Mouse (Mus musculus): Measurements from ENCODE around the gene Gm38394. TPM values are rescaled to one million over a fixed set of nuclear protein-coding genes. Genes with fewer than 3 reads are reported as not detected.

The Gm38394 gene
- polyA plus RNA-seq, 1 experiment from 2014 or later = 3.5 TPM

DNA sequence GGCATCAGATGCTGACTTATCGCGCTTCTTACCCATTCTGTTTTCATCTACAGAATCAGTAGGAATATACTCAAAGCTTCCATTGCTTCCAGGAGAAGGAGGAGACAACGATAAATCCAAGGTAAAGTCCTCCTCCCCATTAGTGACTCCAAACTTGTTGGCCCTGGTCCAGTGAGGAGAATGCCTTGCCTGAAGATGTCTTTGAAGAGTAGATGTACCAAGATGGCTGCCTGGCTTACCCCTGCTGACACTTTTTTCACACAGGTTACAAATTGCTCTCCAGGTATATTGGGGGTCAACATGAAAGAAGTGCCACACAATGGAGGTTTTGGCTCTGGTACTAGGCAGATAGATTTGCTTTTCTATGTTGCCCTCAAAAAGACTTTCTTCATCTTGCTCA lies 2.2 kb downstream of the Gm38394 start:
- H3K9me3 ChIP-seq (replicated peaks; ENCODE audit: low read length) = no peaks in the 10 kb centered on the region
- H3K4me1 ChIP-seq (replicated peaks; ENCODE audit: insufficient read depth, low read length) = peaks cover 34% of the 10 kb centered on the region; the same call in 1 of the 2 replicates
- H3K4me2 ChIP-seq (ENCODE audit: low read length) = no peak overlapping the region
- 89% methylated on average over 3 of the region's 3 CpGs for WGBS
- H3K9ac ChIP-seq (ENCODE audit: low read depth, low read length) = no peak overlapping the region
- H3K27ac ChIP-seq = no peak overlapping the region
- peaks cover 15% of the 10 kb centered on the region; the same call in 1 of the 2 replicates for H3K36me3 ChIP-seq (ENCODE audit: insufficient read depth, low read length)
- DNase-seq (ENCODE audit: low spot score) (no peak), ATAC-seq (replicated peaks; ENCODE audit: low FRiP score, low read depth) (no peak)
- no peak for TF ChIP-seq CTCF (IDR thresholded peaks at IDR 0.05; ENCODE audit: low read depth)
- H3K4me3 ChIP-seq (replicated peaks; ENCODE audit: low read depth, low read length) = no peak overlapping the region
- H3K27me3 ChIP-seq (ENCODE audit: insufficient read depth, low read length) = no peaks in the 10 kb centered on the region

DNA sequence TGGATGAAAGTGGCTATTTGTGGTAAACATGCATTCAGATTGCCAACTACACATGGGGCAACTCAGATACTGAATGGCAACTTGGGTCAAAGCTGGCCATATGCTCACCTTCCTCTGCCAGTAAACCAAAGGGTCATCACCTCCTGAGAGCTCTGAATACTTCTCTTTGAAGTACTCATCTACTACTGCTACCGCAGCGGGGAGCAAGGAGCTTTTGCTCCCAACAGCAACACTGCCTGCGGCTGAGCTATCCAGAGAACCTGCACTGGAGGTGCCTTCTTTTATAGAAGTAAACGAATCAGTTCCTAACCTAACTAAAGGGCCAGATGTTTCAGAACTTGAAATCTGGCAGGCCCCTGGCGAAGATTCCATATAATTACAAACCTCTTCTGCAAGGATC lies 4.3 kb downstream of the Gm38394 start:
- peaks cover 15% of the 10 kb centered on the region; the same call in 1 of the 2 replicates for H3K36me3 ChIP-seq (ENCODE audit: insufficient read depth, low read length)
- H3K9ac ChIP-seq (ENCODE audit: low read depth, low read length) = no peak overlapping the region
- ATAC-seq (replicated peaks; ENCODE audit: low FRiP score, low read depth) = no peak
- H3K4me1 ChIP-seq (replicated peaks; ENCODE audit: insufficient read depth, low read length) = peaks cover 34% of the 10 kb centered on the region; the same call in 1 of the 2 replicates
- no peak for DNase-seq (ENCODE audit: low spot score)
- peak overlapping the region; percentile 4; the same call in 1 of the 2 replicates for H3K4me2 ChIP-seq (ENCODE audit: low read length)
- H3K27ac ChIP-seq = no peak overlapping the region
- H3K27me3 ChIP-seq (ENCODE audit: insufficient read depth, low read length) = no peaks in the 10 kb centered on the region
- no peaks in the 10 kb centered on the region for H3K9me3 ChIP-seq (replicated peaks; ENCODE audit: low read length)
- no peak for TF ChIP-seq CTCF (IDR thresholded peaks at IDR 0.05; ENCODE audit: low read depth)
- H3K4me3 ChIP-seq (replicated peaks; ENCODE audit: low read depth, low read length) = no peak overlapping the region
- WGBS = 31% methylated on average over 5 of the region's 5 CpGs

DNA sequence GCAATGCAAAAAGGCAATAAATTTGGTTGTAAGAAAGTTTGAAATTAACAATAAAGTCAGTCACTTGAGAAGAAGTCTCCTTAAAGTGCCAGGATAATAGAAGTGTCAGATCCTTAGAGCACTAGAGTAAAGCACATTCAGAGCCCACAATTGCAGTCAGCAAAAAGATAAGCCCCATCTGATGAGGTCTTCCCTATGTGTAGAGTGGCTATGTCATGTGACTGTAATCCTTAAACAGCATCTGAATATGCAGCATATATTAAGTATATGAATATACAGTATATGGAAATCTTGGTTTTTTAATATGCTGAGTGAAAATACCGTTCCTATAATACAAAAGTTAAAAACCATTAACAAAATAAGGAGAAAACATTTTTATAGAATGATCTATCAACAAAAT lies 8.1 kb downstream of the Gm38394 start:
- no peak for TF ChIP-seq CTCF (IDR thresholded peaks at IDR 0.05; ENCODE audit: low read depth)
- Histone ChIP-seq H3K9ac (ENCODE audit: low read depth, low read length) (no peak overlapping the region), H3K4me3 (replicated peaks; ENCODE audit: low read depth, low read length) (no peak overlapping the region), H3K9me3 (replicated peaks; ENCODE audit: low read length) (no peaks in the 10 kb centered on the region), H3K36me3 (ENCODE audit: insufficient read depth, low read length) (peaks cover 9% of the 10 kb centered on the region; the same call in 1 of the 2 replicates), H3K27ac (no peak overlapping the region), H3K27me3 (ENCODE audit: insufficient read depth, low read length) (no peaks in the 10 kb centered on the region), H3K4me1 (replicated peaks; ENCODE audit: insufficient read depth, low read length) (peaks cover 17% of the 10 kb centered on the region; the same call in 1 of the 2 replicates), H3K4me2 (ENCODE audit: low read length) (no peak overlapping the region)
- 86% methylated on average over 1 of the region's 1 CpGs for WGBS
- no peak for ATAC-seq (replicated peaks; ENCODE audit: low FRiP score, low read depth)
- no peak for DNase-seq (ENCODE audit: low spot score)

- WGBS = 93% methylated on average over 7 of the region's 7 CpGs
- TF ChIP-seq CTCF (IDR thresholded peaks at IDR 0.05; ENCODE audit: low read depth) = no peak
- Histone ChIP-seq H3K4me1 (replicated peaks; ENCODE audit: insufficient read depth, low read length) (0 out of 2 replicates have a peak, but pooled peaks cover 3% of the 10 kb centered on the region), H3K4me2 (ENCODE audit: low read length) (no peak overlapping the region), H3K9me3 (replicated peaks; ENCODE audit: low read length) (no peaks in the 10 kb centered on the region), H3K4me3 (replicated peaks; ENCODE audit: low read depth, low read length) (no peak overlapping the region), H3K9ac (ENCODE audit: low read depth, low read length) (no peak overlapping the region), H3K27ac (no peak overlapping the region), H3K36me3 (ENCODE audit: insufficient read depth, low read length) (peaks cover 12% of the 10 kb centered on the region; the same call in 1 of the 2 replicates), H3K27me3 (ENCODE audit: insufficient read depth, low read length) (no peaks in the 10 kb centered on the region)
- ATAC-seq (replicated peaks; ENCODE audit: low FRiP score, low read depth) = no peak
- no peak for DNase-seq (ENCODE audit: low spot score)
Observed at GRCm38 (mm10) chr1:133650288-133651055, 10.6 kb downstream of the Gm38394 start.

DNA sequence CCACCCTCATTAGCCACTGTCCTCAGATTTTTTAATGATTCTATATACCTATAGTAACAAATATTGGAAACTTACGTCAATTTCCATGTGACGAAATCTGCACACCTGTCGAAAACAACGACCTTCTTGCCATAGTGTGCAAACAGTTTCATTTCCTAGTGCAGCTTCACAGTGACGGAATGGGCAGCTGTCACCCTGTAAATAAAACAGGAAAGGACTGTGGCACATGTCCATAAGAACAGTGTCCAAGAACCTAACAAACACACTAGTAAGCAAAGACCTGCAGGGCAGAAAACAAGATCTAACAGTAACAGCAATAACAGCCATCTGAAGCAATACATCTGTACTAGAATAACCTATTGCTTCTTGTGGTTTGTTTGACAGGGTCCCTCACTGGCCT lies 15.5 kb downstream of the Gm38394 start:
- no peaks in the 10 kb centered on the region for H3K4me1 ChIP-seq (replicated peaks; ENCODE audit: insufficient read depth, low read length)
- ATAC-seq (replicated peaks; ENCODE audit: low FRiP score, low read depth) (no peak), DNase-seq (ENCODE audit: low spot score) (no peak)
- no peaks in the 10 kb centered on the region for H3K9me3 ChIP-seq (replicated peaks; ENCODE audit: low read length)
- H3K27ac ChIP-seq = no peak overlapping the region
- H3K36me3 ChIP-seq (ENCODE audit: insufficient read depth, low read length) = peaks cover 42% of the 10 kb centered on the region
- no peak overlapping the region for H3K9ac ChIP-seq (ENCODE audit: low read depth, low read length)
- WGBS = 88% methylated on average over 5 of the region's 5 CpGs
- no peak overlapping the region for H3K4me2 ChIP-seq (ENCODE audit: low read length)
- no peak for TF ChIP-seq CTCF (IDR thresholded peaks at IDR 0.05; ENCODE audit: low read depth)
- H3K4me3 ChIP-seq (replicated peaks; ENCODE audit: low read depth, low read length) = no peak overlapping the region
- H3K27me3 ChIP-seq (ENCODE audit: insufficient read depth, low read length) = no peaks in the 10 kb centered on the region

- Histone ChIP-seq H3K4me1 (replicated peaks; ENCODE audit: insufficient read depth, low read length) (no peaks in the 10 kb centered on the region), H3K27me3 (ENCODE audit: insufficient read depth, low read length) (no peaks in the 10 kb centered on the region), H3K27ac (no peak overlapping the region), H3K9me3 (replicated peaks; ENCODE audit: low read length) (no peaks in the 10 kb centered on the region), H3K4me2 (ENCODE audit: low read length) (no peak overlapping the region), H3K4me3 (replicated peaks; ENCODE audit: low read depth, low read length) (no peak overlapping the region), H3K9ac (ENCODE audit: low read depth, low read length) (no peak overlapping the region), H3K36me3 (ENCODE audit: insufficient read depth, low read length) (peaks cover 71% of the 10 kb centered on the region)
- ATAC-seq (replicated peaks; ENCODE audit: low FRiP score, low read depth) (no peak), DNase-seq (ENCODE audit: low spot score) (no peak)
- no peak for TF ChIP-seq CTCF (IDR thresholded peaks at IDR 0.05; ENCODE audit: low read depth)
- 93% methylated on average over 2 of the region's 2 CpGs for WGBS
Observed at GRCm38 (mm10) chr1:133641163-133641562, 20.0 kb downstream of the Gm38394 start.
